Mouse (Mus musculus): ENCODE data around the gene Snrnp48.

The Snrnp48 gene

GRCm38 (mm10) chr13:38269055-38269692, 64.4 kb downstream of the Snrnp48 start:
- no peak for DNase-seq (ENCODE audit: low spot score)

DNA sequence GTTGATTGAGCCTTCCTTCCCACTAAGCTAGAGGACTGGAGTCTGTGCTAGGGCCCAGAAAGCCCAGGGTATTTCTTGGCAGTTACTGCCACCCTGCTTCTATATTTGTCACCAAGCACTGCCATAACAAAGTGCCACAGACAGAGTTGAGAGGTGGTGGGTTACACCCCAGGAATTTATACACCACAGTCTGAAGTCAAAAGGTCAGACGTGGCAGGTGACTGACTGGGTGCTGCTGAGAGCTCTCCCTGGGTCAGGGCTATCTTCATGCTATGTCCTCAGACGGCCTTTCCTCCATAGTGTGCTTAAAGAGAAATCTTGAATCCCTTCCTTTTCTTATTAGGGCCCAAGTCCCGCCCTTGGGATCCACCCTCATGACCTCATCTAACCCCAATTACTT, 67.9 kb downstream of the Snrnp48 start:
- DNase-seq (ENCODE audit: low spot score) = no peak

All from layer of hippocampus, adult 9-10 months (tissue).